In genomic region chr5:24586106-24586505, GRCm38 (mm10) we compare ENCODE assay signal across 9 mouse cellular contexts. TPM values are rescaled to one million over a fixed set of nuclear protein-coding genes. Genes with fewer than 3 reads are reported as not detected.
A peak's percentile ranks its signal among the peaks of the same experiment; 100 is the strongest.
DNase-seq lines count a peak whose midpoint lies in the region; ATAC-seq and TF ChIP-seq lines count a peak whose summit lies in the region.
"Had no signal": no experiment of that assay in that cellular context is flagged by ENCODE, and none has a peak within 500 bp of the region (broad histone marks: within the 10 kb centered on the region; RNA-seq: fewer than 3 reads in every experiment).

No protein-coding gene starts in this region.

- H3K9me3 ChIP-seq in heart, embryonic 12.5 days (replicated peaks), result no peaks in the 10 kb centered on the region
- no peaks in the 10 kb centered on the region for H3K9me3 ChIP-seq in ES-Bruce4 (replicated peaks; ENCODE audit: control insufficient read depth, insufficient read depth, low read length, poor library complexity, severe bottlenecking)
- H3K9me3 ChIP-seq in forebrain, embryonic 15.5 days, result no peaks in the 10 kb centered on the region

- peak overlapping the region; percentile 81 for H3K9ac ChIP-seq in heart, embryonic 12.5 days
- H3K9ac ChIP-seq in ES-Bruce4 (ENCODE audit: low read depth, poor library complexity, severe bottlenecking), result peak overlapping the region; percentile 45
- H3K9ac ChIP-seq in forebrain, embryonic 15.5 days (replicated peaks), result peak overlapping the region; percentile 76

- H3K4me3 ChIP-seq in heart, embryonic 12.5 days, result peak overlapping the region; percentile 78
- peak overlapping the region; percentile 70 for H3K4me3 ChIP-seq in ES-Bruce4 (ENCODE audit: low read depth, low read length)
- peak overlapping the region; percentile 72 for H3K4me3 ChIP-seq in forebrain, embryonic 15.5 days
- H3K4me3 ChIP-seq in macrophage (ENCODE audit: inconsistent target), result peak overlapping the region; percentile 95

- H3K27ac ChIP-seq in heart, embryonic 12.5 days (ENCODE audit: poor library complexity, severe bottlenecking), result no peak overlapping the region
- H3K27ac ChIP-seq in ES-Bruce4 (ENCODE audit: insufficient read depth, low read length) (no peak overlapping the region), macrophage (peak overlapping the region; percentile 74)
- peak overlapping the region; percentile 79 for H3K27ac ChIP-seq in forebrain, embryonic 15.5 days (replicated peaks)

- H3K79me2 ChIP-seq in macrophage (ENCODE audit: inconsistent target), result peaks cover 28% of the 10 kb centered on the region

- peaks cover 31% of the 10 kb centered on the region for H3K36me3 ChIP-seq in heart, embryonic 12.5 days
- no peaks in the 10 kb centered on the region for H3K36me3 ChIP-seq in ES-Bruce4 (ENCODE audit: control insufficient read depth, insufficient read depth, low read length, poor library complexity, severe bottlenecking)
- peaks cover 10% of the 10 kb centered on the region; the same call in 1 of the 2 replicates for H3K36me3 ChIP-seq in forebrain, embryonic 15.5 days
- H3K36me3 ChIP-seq in macrophage (ENCODE audit: inconsistent target), result peaks cover 14% of the 10 kb centered on the region; the same call in 1 of the 2 replicates

- peaks cover 19% of the 10 kb centered on the region for H3K4me1 ChIP-seq in heart, embryonic 12.5 days (replicated peaks)
- H3K4me1 ChIP-seq in ES-Bruce4 (ENCODE audit: control insufficient read depth, insufficient read depth, low read length), result no peaks in the 10 kb centered on the region
- H3K4me1 ChIP-seq in forebrain, embryonic 15.5 days, result peaks cover 29% of the 10 kb centered on the region

- ATAC-seq in heart, embryonic 12.5 days (ENCODE audit: insufficient number of reproducible peaks, low FRiP score), result no peak
- ATAC-seq in forebrain, embryonic 15.5 days (replicated peaks), result peak; percentile 33

- WGBS in heart, embryonic 12.5 days, result 13% methylated on average over 8 of the region's 8 CpGs
- WGBS in forebrain, embryonic 15.5 days, result 9% methylated on average over 8 of the region's 8 CpGs
- 5% methylated on average over 8 of the region's 8 CpGs for WGBS in macrophage (ENCODE audit: missing documents)

- no peaks in the 10 kb centered on the region for H3K27me3 ChIP-seq in heart, embryonic 12.5 days (replicated peaks)
- H3K27me3 ChIP-seq in ES-Bruce4 (ENCODE audit: control insufficient read depth, insufficient read depth, low read length, poor library complexity, severe bottlenecking), result no peaks in the 10 kb centered on the region
- H3K27me3 ChIP-seq in forebrain, embryonic 15.5 days, result no peaks in the 10 kb centered on the region
- H3K27me3 ChIP-seq: Patski had no signal

- DNase-seq in heart, postnatal 14 days, result no peak
- no peak for DNase-seq in layer of hippocampus, postnatal 14 days (ENCODE audit: low spot score in 2 of 2)
- DNase-seq in right cerebral cortex, postnatal 10 days (ENCODE audit: low spot score in 2 of 2), result no peak
- DNase-seq in spleen, adult 12 weeks (ENCODE audit: low spot score), result no peak

- no peak for TF ChIP-seq EP300 in ES-Bruce4 (IDR thresholded peaks at IDR 0.05; ENCODE audit: insufficient read depth, low read depth, low read length)

- TF ChIP-seq CTCF in ES-Bruce4 (IDR thresholded peaks at IDR 0.05; ENCODE audit: low read depth, low read length), result no peak

- TF ChIP-seq POLR2A in ES-Bruce4 (IDR thresholded peaks at IDR 0.05; ENCODE audit: insufficient read depth, low read length), result no peak

- intact Hi-C loops in heart, postnatal 14 days (cut with DNase I), result no loop called here

- peak overlapping the region; percentile 83 for H3K4me2 ChIP-seq in heart, embryonic 12.5 days
- H3K4me2 ChIP-seq in forebrain, embryonic 15.5 days (replicated peaks), result peak overlapping the region; percentile 79

RNA-seq across cellular contexts. Expression of gene Chpf2, which starts 0.4 kb away (rescaled TPM):
- 20.1 and 22.8 TPM in 2 replicates for polyA plus RNA-seq in heart, embryonic 12.5 days (2016; fragmentation: Nextera tagmentation; extraction: Ambion mirVana)
- total RNA-seq in heart, postnatal 14 days (2021), result 10 to 100 TPM; 12.4 to 14.3 TPM
- polyA plus RNA-seq in ES-Bruce4 (2011; ENCODE audit: insufficient read depth, insufficient read length, low read depth, missing spikeins) (5.7 and 8.3 TPM in 2 replicates), macrophage (2018) (11.4 to 35.1 TPM (median 34.5 TPM) in 3 replicates)
- 19.7 and 21.1 TPM in 2 replicates for polyA plus RNA-seq in forebrain, embryonic 15.5 days (2015; fragmentation: Nextera tagmentation; extraction: Ambion mirVana)
- 100 to 1,000 TPM in 1 of 26 experiments, 10 to 100 TPM in 25; 15.1 to 111 (median 59.3) TPM for total RNA-seq in macrophage (2018; cell fraction: chromatin; rRNA removed)
- total RNA-seq in macrophage (2018; cell fraction: cytosol; rRNA removed), result 10 to 100 TPM; 17.5 to 49.2 (median 31.4) TPM
- total RNA-seq in macrophage (2018; cell fraction: nucleus; rRNA removed), result 100 to 1,000 TPM in 8 of 26 experiments, 10 to 100 TPM in 18; 36.6 to 134 (median 88.4) TPM
- 10 to 100 TPM; 64.3 to 73.2 TPM for total RNA-seq in layer of hippocampus, postnatal 14 days (2021)

RNA-seq across cellular contexts. Expression of gene Abcf2, which starts 8.8 kb away (rescaled TPM):
- 79.0 and 80.6 TPM in 2 replicates for polyA plus RNA-seq in heart, embryonic 12.5 days (2016; fragmentation: Nextera tagmentation; extraction: Ambion mirVana)
- 10 to 100 TPM; 44.0 to 45.7 TPM for total RNA-seq in heart, postnatal 14 days (2021)
- polyA plus RNA-seq in ES-Bruce4 (2011; ENCODE audit: insufficient read depth, insufficient read length, low read depth, missing spikeins), result 113 and 120 TPM in 2 replicates
- 101 and 106 TPM in 2 replicates for polyA plus RNA-seq in forebrain, embryonic 15.5 days (2015; fragmentation: Nextera tagmentation; extraction: Ambion mirVana)
- 10 to 100 TPM in 20 of 26 experiments, 1 to 10 TPM in 6; 5.4 to 31.4 (median 21.3) TPM for total RNA-seq in macrophage (2018; cell fraction: chromatin; rRNA removed)
- total RNA-seq in macrophage (2018; cell fraction: cytosol; rRNA removed), result 10 to 100 TPM; 30.8 to 50.9 (median 42.0) TPM
- total RNA-seq in macrophage (2018; cell fraction: nucleus; rRNA removed), result 10 to 100 TPM; 12.6 to 49.5 (median 26.4) TPM
- 38.9 to 54.7 TPM (median 41.4 TPM) in 3 replicates for polyA plus RNA-seq in macrophage (2018)
- 10 to 100 TPM; 59.9 to 61.5 TPM for total RNA-seq in layer of hippocampus, postnatal 14 days (2021)

RNA-seq across cellular contexts. Expression of gene 4931409K22Rik, which starts 29.5 kb away (rescaled TPM):
- not detected in 2 replicates for polyA plus RNA-seq in heart, embryonic 12.5 days (2016; fragmentation: Nextera tagmentation; extraction: Ambion mirVana)
- total RNA-seq in heart, postnatal 14 days (2021), result not detected
- polyA plus RNA-seq in ES-Bruce4 (2011; ENCODE audit: insufficient read depth, insufficient read length, low read depth, missing spikeins) (not detected in 2 replicates), macrophage (2018) (not detected in 3 replicates)
- polyA plus RNA-seq in forebrain, embryonic 15.5 days (2015; fragmentation: Nextera tagmentation; extraction: Ambion mirVana), result 0.42 and 0.56 TPM in 2 replicates
- not detected for total RNA-seq in macrophage (2018; cell fraction: chromatin; rRNA removed)
- total RNA-seq in macrophage (2018; cell fraction: cytosol; rRNA removed), result not detected
- total RNA-seq in macrophage (2018; cell fraction: nucleus; rRNA removed), result not detected
- total RNA-seq in layer of hippocampus, postnatal 14 days (2021), result not detected
- polyA plus RNA-seq: Patski had no signal

RNA-seq across cellular contexts. Expression of gene Smarcd3, which starts 38.1 kb away (rescaled TPM):
- 86.4 and 90.3 TPM in 2 replicates for polyA plus RNA-seq in heart, embryonic 12.5 days (2016; fragmentation: Nextera tagmentation; extraction: Ambion mirVana)
- total RNA-seq in heart, postnatal 14 days (2021), result 10 to 100 TPM; 59.2 to 60.7 TPM
- polyA plus RNA-seq in ES-Bruce4 (2011; ENCODE audit: insufficient read depth, insufficient read length, low read depth, missing spikeins) (1.5 and 1.9 TPM in 2 replicates), macrophage (2018) (0.03 to 0.18 TPM in 2 of 3 replicates, not detected in the other)
- 171 and 176 TPM in 2 replicates for polyA plus RNA-seq in forebrain, embryonic 15.5 days (2015; fragmentation: Nextera tagmentation; extraction: Ambion mirVana)
- 1 to 10 TPM in 3 of 26 experiments, under 1 TPM in 3, not detected in 20; 0.38 to 3.1 (median 1.2) TPM for total RNA-seq in macrophage (2018; cell fraction: chromatin; rRNA removed)
- under 1 TPM in 19 of 26 experiments, not detected in 7; 0.03 to 0.22 (median 0.11) TPM for total RNA-seq in macrophage (2018; cell fraction: cytosol; rRNA removed)
- total RNA-seq in macrophage (2018; cell fraction: nucleus; rRNA removed), result 1 to 10 TPM in 1 of 26 experiments, under 1 TPM in 3, not detected in 22; 0.11 to 1.1 (median 0.29) TPM
- total RNA-seq in layer of hippocampus, postnatal 14 days (2021), result 100 to 1,000 TPM; 112 to 113 TPM

RNA-seq across cellular contexts. Expression of gene Asb10, which starts 45.3 kb away (rescaled TPM):
- 3.7 and 4.7 TPM in 2 replicates for polyA plus RNA-seq in heart, embryonic 12.5 days (2016; fragmentation: Nextera tagmentation; extraction: Ambion mirVana)
- total RNA-seq in heart, postnatal 14 days (2021), result 10 to 100 TPM; 70.2 to 72.5 TPM
- not detected in 2 replicates for polyA plus RNA-seq in ES-Bruce4 (2011; ENCODE audit: insufficient read depth, insufficient read length, low read depth, missing spikeins)
- 0.11 and 0.42 TPM in 2 replicates for polyA plus RNA-seq in forebrain, embryonic 15.5 days (2015; fragmentation: Nextera tagmentation; extraction: Ambion mirVana)
- under 1 TPM in 3 of 26 experiments, not detected in 23; 0.33 to 0.65 (median 0.55) TPM for total RNA-seq in macrophage (2018; cell fraction: chromatin; rRNA removed)
- under 1 TPM in 15 of 26 experiments, not detected in 11; 0.10 to 0.77 (median 0.45) TPM for total RNA-seq in macrophage (2018; cell fraction: cytosol; rRNA removed)
- total RNA-seq in macrophage (2018; cell fraction: nucleus; rRNA removed), result 1 to 10 TPM in 1 of 26 experiments, under 1 TPM in 4, not detected in 21; 0.40 to 1.2 (median 0.56) TPM
- 0.09 to 0.61 TPM (median 0.28 TPM) in 3 replicates for polyA plus RNA-seq in macrophage (2018)
- under 1 TPM; 0.28 to 0.33 TPM for total RNA-seq in layer of hippocampus, postnatal 14 days (2021)
- polyA plus RNA-seq: Patski had no signal

Comparison
In these comparisons a context has a peak if more than half of its experiments do, and no peak if none do; other contexts are left out.
1. H3K27ac ChIP-seq: peak in forebrain, embryonic 15.5 days (single experiment) and macrophage (single experiment); none in heart, embryonic 12.5 days (single experiment) and ES-Bruce4 (single experiment).
2. Peak in every context shown above with its lines, with median percentiles within 50 percentile points of each other: H3K4me3 ChIP-seq and H3K9ac ChIP-seq.